Mouse (Mus musculus) urinary bladder, adult 2 months (tissue): ENCODE results near the gene Zfp961. TPM values are rescaled to one million over a fixed set of nuclear protein-coding genes. Genes with fewer than 3 reads are reported as not detected.
"Not testable (repeated sequence)": the region's sequence is repeated elsewhere in the genome, so short reads cannot be mapped to it uniquely, and the experiment has no call there.

ENCODE experiments used
- DNase-seq: peaks from one replicate; pipeline ENCODE4 v3.0.0; 2022; ENCODE audit warnings: low spot score
- polyA plus RNA-seq: library from polyadenylated mRNA; depleted of rRNA; stranded (reverse); fragments of >200 nt; gene quantifications from 2 replicates; pipeline ENCODE4 v1.2.3, GENCODE M21; 2012

The Zfp961 gene
- polyA plus RNA-seq, 1 experiment, result 21.7 TPM

DNA sequence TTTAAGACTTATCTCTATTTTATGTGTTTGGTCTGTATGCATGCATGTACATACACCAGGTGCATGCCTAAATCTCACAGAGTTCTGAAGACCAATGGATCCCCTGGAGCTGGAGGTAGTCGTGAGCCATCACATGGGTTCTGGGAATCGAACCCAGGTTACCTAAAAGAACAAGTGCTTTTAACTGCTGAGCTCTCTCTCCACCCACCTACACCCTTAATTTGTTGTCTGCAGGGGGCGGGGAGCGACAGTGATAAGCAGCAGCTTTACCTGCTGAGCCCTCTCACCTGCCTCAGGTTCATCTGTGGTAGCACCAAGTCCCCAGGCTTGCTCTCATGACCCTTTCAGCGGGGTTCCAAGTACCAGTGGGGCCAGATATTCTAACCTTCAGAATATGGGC, 11.0 kb downstream of the Zfp961 start:
- no peak for DNase-seq

DNA sequence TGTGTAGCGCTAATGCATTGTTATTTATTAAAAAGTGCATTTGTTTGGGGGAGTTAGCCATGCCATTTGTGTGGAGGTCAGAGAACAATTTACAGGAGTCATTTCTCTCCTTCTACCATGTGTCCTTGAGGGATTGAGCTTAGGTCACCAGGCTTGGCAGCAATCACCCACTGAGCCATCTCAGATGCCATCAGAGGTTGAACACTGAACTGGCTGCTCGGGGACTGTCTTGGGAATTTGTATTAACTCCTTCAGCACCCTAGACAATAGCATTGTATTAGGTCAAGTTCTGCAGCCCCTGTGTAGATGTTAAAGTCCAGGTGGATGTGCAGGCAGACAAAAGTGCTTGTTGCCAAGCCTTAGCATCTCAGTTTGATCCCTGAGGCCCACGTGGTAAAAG, 13.2 kb downstream of the Zfp961 start:
- no peak for DNase-seq

DNA sequence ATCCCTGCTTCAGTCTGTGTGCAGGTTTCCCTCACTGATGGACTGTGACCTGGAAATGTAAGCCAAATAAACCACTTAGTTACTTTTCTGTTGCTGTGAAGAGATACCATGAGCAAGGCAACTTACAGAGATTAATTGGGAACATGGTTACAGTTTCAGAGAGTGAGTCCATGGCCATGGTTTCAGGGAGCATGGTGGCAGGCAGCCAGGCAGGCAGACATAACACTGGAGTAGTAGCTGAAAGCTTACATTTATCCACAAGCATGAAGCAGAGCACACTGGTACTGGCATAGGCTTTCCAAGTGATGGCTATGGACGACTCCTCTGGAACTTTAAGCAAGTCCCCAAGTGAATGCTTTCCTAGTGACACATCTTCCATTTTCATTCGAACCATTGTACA, 14.3 kb downstream of the Zfp961 start:
- no peak for DNase-seq

DNA sequence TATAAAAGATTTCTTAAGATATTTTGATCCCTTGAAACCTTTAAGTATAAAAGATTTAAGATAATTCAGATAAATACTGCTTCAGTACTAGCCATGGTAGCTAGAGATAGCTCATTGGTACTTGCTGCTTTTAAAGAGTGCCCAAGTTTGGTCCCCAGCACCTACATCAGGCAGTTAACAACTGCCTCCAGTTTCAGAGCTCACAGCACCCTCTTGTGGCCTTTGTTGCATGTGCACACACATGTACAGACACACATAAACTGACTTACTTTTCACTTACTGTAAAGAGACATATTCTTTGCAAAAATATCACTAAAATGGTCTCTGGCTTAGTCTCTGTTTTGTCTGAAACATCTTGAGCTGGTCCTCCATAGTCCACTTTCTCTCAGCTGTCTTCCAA, 15.6 kb downstream of the Zfp961 start:
- DNase-seq, result no peak

DNA sequence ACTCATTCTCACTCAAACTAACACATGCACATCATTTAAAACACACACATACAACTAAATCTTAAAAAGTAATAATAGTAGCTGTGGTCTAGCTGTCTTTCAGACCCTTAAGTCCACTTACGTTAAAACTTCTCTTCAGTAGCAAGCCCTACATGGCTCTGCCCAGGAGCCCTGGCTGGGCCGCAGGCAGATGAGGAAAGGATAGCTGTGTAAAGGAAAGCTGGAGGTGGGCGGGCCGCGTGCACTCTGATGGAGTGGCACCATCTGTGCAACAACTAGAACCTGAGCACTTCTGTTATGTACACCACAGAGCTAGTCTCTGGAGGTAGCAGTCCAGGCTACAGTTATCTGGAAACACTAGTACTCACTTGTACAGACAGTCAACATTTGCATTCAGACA, 16.4 kb downstream of the Zfp961 start:
- no peak for DNase-seq

DNA sequence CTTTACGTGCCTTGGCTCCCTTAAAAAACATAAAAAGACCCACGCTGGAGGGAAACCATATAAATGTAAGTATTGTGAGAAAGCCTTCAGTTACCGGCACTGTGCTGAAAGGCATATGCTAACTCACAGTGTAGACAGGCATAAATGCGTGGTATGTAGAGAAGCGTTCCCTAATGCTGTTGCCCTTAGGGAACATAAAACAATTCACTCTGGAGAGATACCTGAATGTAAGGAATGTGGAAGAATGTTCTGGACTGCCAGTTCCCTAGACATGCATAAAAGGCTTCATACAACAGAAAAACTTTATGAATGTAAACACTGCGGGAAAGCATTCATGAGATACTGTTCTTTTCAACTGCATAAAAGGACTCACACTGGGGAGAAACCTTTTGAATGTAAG, 17.3 kb downstream of the Zfp961 start:
- no peak for DNase-seq

DNA sequence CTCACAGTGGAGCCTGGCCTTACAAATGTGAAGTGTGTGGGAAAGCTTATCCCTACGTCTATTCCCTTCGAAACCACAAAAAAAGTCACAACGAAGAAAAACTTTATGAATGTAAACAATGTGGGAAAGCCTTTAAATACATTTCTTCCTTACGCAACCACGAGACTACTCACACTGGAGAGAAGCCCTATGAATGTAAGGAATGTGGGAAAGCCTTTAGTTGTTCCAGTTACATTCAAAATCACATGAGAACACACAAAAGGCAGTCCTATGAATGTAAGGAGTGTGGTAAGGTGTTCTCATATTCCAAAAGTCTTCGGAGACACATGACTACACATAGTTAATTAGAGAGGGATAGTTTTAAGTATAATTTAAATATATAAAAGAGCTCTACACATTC, 17.8 kb downstream of the Zfp961 start:
- no peak for DNase-seq

DNA sequence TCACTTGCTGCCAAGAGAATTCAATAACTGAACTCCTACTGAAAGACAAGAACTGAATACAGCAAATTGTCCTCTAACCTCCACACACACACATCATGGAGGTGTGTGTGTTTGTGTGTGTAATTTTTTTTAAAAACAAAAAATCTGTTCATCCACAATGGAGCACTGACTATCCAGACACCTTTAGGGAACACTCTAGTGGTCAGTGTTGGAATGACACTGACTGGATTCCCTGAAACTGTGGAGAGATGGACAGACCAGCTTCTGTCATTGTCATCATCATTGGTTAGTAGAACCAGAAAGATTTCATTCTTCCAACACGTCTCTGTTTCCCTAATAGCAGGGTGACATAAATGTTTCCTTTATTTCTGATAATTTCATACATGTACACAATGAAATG, 21.1 kb downstream of the Zfp961 start:
- DNase-seq, result no peak

DNA sequence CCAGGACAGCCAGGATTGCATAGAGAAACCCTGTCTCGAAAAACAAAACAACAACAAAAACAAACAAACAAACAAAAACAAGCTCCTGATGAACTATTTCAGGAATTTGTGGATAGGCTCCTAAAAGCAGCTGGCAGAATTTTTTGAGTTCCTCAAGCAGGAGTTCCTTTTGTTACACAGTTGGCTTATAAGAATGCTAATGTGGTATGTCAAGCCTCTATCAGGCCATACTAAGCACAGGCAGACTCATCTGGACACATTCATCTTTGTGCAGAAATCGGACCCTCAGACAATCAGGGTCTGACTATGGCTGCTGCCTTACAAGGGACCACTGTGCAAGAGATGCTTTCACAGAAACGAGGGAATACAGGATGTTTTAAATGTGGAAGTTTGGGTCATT, 23.4 kb downstream of the Zfp961 start:
- no peak for DNase-seq

DNA sequence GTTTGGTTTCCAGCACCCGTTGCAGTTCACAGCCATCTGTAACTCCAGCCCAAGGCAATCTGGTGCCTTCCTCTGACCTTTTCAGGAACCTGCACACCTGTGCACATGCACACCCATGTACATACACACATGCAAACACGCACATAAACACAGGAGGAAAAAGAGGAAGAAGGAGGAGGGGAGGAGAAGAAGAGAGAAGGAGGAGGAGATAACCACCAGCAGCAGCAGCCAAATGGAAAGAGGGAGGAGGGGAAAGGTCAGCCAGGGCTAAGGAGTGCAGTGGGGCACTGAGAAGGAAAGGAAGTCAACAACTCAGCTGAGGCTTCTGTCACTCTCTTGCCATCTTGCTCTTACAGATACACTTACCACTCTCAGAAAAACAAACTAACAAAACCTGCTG, 30.2 kb downstream of the Zfp961 start:
- DNase-seq, result no peak

DNA sequence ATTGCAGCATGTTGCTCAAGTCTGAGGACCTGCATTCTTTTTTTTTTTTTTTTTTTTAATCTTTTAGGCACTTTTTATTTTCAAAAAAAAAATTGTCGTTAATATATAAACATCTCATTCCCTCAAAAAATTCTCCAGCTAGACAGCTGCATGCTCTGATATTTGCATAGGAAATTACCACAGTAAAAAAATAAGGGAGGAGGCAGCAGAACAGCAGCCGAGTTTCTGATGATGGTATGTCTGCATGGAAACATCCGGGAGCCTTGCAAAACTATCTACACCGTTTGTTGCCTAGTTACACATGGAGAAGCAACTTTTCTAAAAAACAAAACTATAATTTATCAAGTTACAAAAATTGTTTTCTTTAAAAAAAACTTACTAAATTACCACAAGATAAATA, 30.6 kb downstream of the Zfp961 start:
- no peak for DNase-seq

DNA sequence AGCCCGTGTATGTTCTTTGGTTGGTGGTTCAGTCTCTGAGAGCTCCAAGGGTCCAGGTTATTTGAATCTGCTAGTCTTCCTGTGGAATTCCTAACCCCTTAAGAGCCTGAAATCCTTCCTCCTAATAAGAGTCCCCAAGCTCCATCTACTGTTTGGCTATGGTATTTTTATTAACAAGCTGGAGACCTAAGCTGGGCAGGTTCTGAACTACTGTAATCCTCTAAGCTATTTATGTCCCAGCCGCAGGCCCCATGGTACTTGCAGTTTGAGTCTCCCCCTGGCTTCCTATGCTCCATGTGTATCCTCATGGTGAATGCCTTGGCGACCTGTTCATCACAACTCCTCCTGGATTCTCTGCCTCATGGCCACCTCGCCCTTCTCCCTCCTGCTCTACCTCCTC, 33.8 kb downstream of the Zfp961 start:
- no peak for DNase-seq

DNA sequence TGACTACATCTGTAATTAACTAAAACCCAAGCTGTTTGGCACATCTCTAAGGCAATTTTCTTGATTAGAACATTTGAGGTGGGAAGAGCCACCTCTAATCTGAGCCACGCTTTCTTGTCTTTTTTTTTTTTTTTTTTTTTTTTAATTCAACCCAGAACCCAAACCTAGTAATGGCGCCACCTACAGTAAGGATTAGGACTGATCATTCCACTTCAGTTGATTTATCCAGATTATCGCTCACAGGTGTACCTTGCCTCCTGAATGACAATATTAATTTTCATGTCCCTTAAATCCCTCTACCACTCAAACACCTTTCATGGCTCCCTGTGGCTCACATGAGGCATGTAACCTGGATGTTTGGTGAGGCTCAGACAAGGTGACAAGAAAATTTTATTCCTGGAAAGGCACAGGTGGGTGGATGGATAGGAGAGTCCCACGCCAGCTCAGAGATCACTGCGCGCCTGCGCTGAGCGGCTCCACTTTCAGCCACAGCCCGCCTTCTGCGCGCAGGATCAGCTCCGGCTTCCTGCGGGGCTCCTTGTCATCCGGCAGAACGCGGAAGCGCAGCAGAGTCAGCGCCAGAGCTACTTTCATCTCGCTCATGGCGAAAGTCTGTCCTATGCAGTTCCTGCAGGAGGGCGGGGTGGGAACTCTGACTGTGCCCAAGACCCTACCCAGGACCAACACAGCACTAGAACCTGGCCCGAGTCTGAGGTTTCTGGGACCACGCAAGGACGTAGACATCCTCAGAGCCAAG, 37.5 kb downstream of the Zfp961 start:
- DNase-seq, result peak; percentile 53

DNA sequence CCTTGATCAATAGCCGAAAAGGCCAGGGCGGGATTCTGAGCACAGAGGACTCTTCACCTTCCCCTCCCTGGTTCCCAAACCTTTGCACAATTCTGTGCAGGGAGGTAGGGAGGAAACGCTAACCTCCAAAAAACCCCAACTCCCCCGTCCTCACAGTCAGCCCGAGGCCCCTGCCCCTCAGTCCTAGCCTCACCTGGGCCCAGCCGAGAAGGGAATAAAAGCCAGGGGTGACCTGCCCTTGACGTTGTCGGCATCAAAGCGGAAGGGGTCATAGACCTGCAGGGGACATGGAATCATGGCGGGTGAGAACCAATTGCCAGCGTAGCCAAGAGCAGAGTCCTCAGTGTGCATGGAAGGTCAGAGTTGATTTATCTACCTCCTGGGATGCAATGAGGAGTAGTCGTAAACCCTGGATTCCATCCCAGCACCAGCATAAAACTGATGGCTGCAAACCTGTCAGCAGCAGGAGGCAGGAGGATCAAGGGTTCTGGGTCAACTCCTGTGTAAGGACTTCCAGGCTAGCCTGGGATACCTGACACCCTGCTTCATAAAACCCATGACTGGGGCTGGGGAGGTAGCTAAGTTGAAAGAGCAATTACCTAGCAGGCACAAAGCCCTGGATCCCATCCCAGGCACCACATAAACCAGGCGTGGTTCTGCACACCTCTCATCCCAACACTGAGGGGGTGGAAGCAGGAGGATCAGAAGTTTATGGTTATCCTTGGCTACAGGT, 38.2 kb downstream of the Zfp961 start:
- no peak for DNase-seq

DNA sequence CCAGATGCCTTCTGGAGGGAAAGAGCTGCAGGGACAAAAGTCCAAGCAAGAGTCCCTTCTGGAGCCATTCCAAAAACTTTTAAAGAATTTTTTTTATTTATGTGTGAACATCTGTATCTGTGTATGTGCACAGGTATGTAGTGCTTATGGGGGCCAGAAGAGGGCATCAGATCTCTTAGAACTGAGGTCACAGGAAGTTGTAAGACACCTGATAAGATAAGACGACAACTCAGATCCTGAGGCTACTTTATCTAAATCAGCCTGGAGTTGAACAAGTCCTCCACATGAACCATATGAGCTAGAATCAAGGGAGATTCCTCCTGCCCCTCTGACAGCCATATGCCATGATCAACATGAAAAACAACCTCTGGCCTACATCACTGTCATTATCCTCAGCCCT, 48.6 kb downstream of the Zfp961 start:
- no peak for DNase-seq

DNA sequence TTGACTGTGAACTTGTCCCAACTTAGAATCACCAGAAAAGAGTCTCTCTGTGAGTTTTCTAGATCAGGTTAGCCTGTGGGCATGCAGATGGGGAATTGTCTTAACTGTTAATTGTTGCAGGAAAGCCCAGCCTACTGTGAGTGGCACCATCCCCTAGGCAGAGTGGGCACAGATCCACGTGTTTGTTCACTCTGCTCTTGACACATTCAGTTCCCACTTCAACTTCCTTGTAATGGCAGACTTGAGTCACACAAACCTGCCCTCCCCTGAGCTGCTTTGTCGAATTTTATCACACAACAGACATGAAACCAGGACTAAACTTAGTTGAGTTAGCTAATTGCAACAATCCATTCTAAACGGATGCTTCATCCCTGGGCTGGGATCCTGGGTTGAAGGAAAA, 49.4 kb downstream of the Zfp961 start:
- no peak for DNase-seq

DNA sequence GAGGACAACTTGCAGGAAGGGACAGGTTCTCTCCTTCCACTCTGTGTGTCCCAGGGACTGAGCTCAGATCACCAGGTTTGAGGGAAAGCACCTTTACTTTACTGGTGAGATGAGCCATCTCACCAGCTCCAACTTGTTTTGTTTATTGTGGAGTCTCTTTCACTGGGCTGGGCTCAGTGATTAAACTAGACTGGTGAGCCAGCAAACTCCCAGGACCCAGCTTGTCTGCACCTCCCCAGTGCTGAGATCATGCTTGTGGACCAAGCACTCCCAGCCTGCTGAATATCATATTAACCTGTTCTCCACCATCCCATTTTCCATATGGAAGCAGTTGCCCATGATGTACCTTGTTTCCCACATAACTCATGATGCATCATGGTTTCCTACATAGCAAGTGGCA, 52.1 kb downstream of the Zfp961 start:
- no peak for DNase-seq

DNA sequence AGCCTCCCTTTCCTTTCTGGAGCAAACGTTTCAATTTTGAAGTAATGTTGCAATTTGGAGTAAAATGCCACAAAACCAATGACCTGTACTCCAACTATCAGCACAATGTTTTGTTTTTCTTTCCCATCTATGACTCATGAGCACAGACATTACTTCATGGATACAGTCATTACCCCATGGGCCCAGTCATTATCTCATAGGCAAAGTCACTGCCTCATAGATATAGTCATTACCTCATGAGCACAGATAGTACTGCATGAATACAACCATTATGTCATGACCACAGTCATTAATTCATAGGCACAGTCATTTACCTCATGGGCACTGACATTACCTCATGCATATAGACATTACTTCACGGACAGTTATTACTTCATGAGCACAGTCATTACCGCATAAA, 55.1 kb downstream of the Zfp961 start:
- DNase-seq, result no peak

DNA sequence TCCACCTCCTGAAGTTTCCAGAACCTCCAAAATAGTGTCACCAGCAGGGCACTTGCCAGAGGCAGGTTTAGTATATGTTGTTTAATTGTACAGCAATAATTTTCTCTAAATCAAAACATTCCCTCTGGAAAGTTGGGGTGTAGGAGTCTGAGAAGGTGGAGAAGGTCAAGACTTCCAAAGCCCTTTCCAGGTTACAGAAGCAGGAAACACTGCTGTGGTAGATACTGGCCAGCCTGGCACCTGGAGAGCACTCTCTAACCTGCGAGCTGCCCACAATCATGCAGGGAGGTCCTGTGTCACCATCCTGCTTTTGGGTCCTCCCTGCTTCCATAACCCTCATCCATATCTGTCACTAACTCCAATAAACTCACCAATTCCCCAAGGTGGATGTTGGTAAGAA, 55.9 kb downstream of the Zfp961 start:
- no peak for DNase-seq

DNA sequence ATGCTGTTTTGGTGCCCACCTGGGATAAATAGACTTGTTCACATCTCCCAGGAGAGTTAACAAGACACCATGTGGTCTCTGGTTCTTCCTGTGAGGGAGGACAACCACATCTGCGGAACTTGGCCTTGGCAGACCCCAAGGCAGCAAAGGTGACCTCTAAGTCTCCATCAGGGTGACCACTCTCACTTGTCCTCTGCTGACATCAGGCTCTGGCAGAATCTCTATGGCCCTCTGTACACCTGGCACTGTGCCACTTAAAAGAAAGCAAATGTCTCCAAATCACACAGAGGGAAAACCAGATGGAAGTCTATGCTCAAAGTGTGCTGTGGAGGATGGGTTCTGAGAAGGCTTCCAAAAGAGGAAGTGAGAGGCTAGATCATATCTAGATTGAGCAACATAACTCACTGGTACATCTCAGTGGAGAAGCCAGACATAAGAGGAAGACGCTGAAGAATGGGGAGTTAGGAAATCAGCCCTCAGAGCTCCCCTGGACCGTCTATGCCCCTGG, 57.4 kb downstream of the Zfp961 start:
- no peak for DNase-seq

DNA sequence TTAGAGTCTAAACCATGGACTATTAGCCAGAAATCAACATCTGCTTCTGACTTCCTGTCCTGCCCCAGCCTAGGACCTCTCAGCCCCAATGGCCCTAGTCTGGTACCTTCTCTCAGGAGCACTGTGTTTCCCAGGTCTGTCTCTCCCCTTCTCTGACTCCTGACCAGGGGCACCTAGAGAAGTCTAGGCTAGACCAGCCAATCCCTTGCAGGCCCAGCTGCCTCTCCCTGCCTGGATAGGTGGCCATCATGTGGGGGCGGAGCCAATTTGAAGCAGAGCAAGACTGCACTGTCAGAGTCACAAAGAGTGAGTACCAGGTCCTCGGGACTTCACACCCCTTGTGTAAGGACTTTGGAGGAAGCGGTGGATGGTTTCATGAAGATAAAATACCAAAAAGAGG, 58.6 kb downstream of the Zfp961 start, which contains the start of gene Cyp4f18:
TSS of gene Cyp4f18 (minus strand) at position 154 of the 400 bp plus-strand sequence.
- DNase-seq, result no peak

DNA sequence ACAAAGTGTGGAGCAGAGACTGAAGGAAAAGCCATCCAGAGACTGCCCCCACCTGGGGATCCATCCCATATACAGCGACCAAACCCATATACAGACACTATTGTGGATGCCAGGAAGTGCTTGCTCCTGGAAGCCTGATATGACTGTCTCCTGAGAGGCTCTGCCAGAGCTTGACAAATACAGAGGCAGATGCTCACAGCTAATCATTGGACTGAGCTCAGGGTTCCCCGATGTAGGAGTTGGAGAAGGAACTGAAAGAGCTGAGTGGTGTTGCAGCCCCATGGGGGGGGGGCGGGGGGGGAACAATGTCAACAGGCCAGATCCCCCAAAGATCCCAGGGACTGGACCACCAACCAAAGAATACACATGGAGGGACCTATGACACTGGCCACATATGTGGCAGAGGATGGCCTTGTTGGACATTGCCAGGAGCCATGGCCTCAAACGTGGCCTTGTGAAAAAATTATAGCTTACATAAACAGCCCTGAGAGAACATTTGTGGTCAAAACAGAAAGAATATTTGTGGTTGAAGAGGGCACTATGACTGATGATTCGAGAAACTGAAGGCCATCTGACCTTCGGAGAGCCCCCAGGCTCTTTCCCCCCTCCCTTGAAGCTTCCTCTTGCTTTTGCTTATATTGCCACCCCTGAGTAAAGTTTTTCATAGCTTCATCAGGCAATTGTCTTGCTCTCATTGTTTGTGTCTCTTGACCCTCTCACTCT, 62.8 kb downstream of the Zfp961 start:
- DNase-seq, result not testable (repeated sequence)

DNA sequence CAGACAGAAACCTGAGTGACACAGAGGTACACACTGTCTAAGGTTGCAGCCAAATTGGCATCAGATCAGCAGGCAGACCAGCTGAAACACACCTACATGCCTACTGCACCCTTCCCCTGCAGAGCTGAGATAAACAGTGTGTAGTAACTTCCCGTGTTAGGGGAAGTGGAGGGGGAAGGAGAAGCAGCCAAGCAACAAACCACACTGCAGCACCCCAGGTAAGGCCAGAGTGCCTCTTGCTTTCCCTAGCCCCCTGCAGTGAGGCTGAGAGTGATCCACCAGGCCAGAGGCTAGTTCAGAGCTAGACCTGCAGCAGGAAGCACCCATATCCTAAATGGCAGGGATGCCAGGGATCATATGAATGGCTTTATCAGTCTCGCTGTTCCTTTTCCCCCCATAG, 66.5 kb downstream of the Zfp961 start:
- not testable (repeated sequence) for DNase-seq
